Mouse (Mus musculus) neural tube, embryonic 11.5 days (tissue): ENCODE results near the gene Thrap3. TPM values are rescaled to one million over a fixed set of nuclear protein-coding genes. Genes with fewer than 3 reads are reported as not detected.
A peak's percentile ranks its signal among the peaks of the same experiment; 100 is the strongest.
"Not testable (repeated sequence)": the region's sequence is repeated elsewhere in the genome, so short reads cannot be mapped to it uniquely, and the experiment has no call there.

Experiments used
- ATAC-seq: fragments of 200-750 bp; cut with Nextera tagmentation; 2 replicates; pipeline ENCODE4 v1.8.0; 2017; ENCODE audit warnings: moderate number of reproducible peaks, mild to moderate bottlenecking, moderate TSS enrichment, moderate library complexity; ENCODE audit not compliant: insufficient read depth, low FRiP score, low TSS enrichment
- DNase-seq: peaks from one replicate; pipeline ENCODE4 v3.0.0-alpha.2; 2015; ENCODE audit warnings: low spot score
- H3K27ac ChIP-seq: fragments of 300-500 bp; sonication (generic); 2 replicates; pipeline ENCODE4 v1.5.1; 2014; ENCODE audit warnings: low read depth, mild to moderate bottlenecking, low read length
- H3K27me3 ChIP-seq: fragments of 300-500 bp; sonication (generic); 2 replicates; pipeline ENCODE4 v1.6.1; 2014; ENCODE audit warnings: mild to moderate bottlenecking, low read length, mixed read lengths; ENCODE audit not compliant: control insufficient read depth, insufficient read depth
- H3K36me3 ChIP-seq: fragments of 300-500 bp; sonication (generic); 2 replicates; pipeline ENCODE4 v1.6.1; 2014; ENCODE audit warnings: mild to moderate bottlenecking, low read length, moderate library complexity, mixed read lengths; ENCODE audit not compliant: control insufficient read depth, insufficient read depth
- H3K4me1 ChIP-seq: fragments of 300-500 bp; sonication (generic); 2 replicates; pipeline ENCODE4 v1.6.1; 2014; ENCODE audit warnings: low read length, mixed read lengths; ENCODE audit not compliant: control insufficient read depth, insufficient read depth
- H3K4me2 ChIP-seq: fragments of 300-500 bp; sonication (generic); 2 replicates; pipeline ENCODE4 v1.6.1; 2014; ENCODE audit warnings: low read depth, mild to moderate bottlenecking, moderate library complexity
- H3K4me3 ChIP-seq: fragments of 300-500 bp; sonication (generic); 2 replicates; pipeline ENCODE4 v1.5.1; 2014; ENCODE audit warnings: low read depth, low read length
- H3K9ac ChIP-seq: fragments of 300-500 bp; sonication (generic); 2 replicates; pipeline ENCODE4 v1.6.1; 2014; ENCODE audit warnings: mild to moderate bottlenecking, low read length
- H3K9me3 ChIP-seq: fragments of 300-500 bp; sonication (generic); 2 replicates; pipeline ENCODE4 v1.6.1; 2016; ENCODE audit warnings: low read length; ENCODE audit not compliant: control insufficient read depth
- WGBS: fragments of 180-500 bp; shearing (Covaris S2); extraction: QIAGEN DNeasy Blood & Tissue Kit; methylation state at CpG from one replicate; pipeline ENCODE4 v1.1.7; 2014; 5-methylcytosine and 5-hydroxymethylcytosine counted together
- polyA plus RNA-seq: library from polyadenylated mRNA; unstranded; fragments of >200 nt; fragmentation: Nextera tagmentation; extraction: Ambion mirVana; gene quantifications from 2 replicates; pipeline ENCODE4 v1.2.1, GENCODE M21; 2014

The Thrap3 gene
- polyA plus RNA-seq, 1 experiment from 2014 or later, result 197 TPM

- Histone ChIP-seq H3K9me3 (no peaks in the 10 kb centered on the region), H3K9ac (no peak overlapping the region), H3K27me3 (no peaks in the 10 kb centered on the region), H3K36me3 (no peaks in the 10 kb centered on the region), H3K4me3 (no peak overlapping the region), H3K4me1 (0 out of 2 replicates have a peak, but pooled peaks cover 2% of the 10 kb centered on the region), H3K27ac (no peak overlapping the region), H3K4me2 (no peak overlapping the region)
- ATAC-seq, result 0 out of 2 replicates have a peak, but pooled peaks have one; percentile 5
- 56% methylated on average over 12 of the region's 12 CpGs for WGBS
- DNase-seq, result no peak
Measured at GRCm38 (mm10) chr4:126226640-126227039, 24.1 kb upstream of the Thrap3 start.

GRCm38 (mm10) chr4:126222631-126223030 lies 20.1 kb upstream of the Thrap3 start:
- Histone ChIP-seq H3K27ac (no peak overlapping the region), H3K9me3 (no peaks in the 10 kb centered on the region), H3K36me3 (no peaks in the 10 kb centered on the region), H3K4me3 (no peak overlapping the region), H3K27me3 (no peaks in the 10 kb centered on the region), H3K9ac (no peak overlapping the region), H3K4me2 (no peak overlapping the region), H3K4me1 (no peaks in the 10 kb centered on the region)
- no peak for DNase-seq
- 86% methylated on average over 11 of the region's 11 CpGs for WGBS
- ATAC-seq, result no peak

- Histone ChIP-seq H3K9me3 (no peaks in the 10 kb centered on the region), H3K27ac (no peak overlapping the region), H3K9ac (no peak overlapping the region), H3K4me2 (no peak overlapping the region), H3K27me3 (no peaks in the 10 kb centered on the region), H3K4me1 (no peaks in the 10 kb centered on the region), H3K4me3 (no peak overlapping the region), H3K36me3 (no peaks in the 10 kb centered on the region)
- ATAC-seq (no peak), DNase-seq (no peak)
- WGBS, result 92% methylated on average over 10 of the region's 10 CpGs
Measured at GRCm38 (mm10) chr4:126220045-126220444, 17.5 kb upstream of the Thrap3 start.

GRCm38 (mm10) chr4:126219540-126219939 lies 17.0 kb upstream of the Thrap3 start:
- H3K9ac ChIP-seq, ATAC-seq, H3K9me3 ChIP-seq, H3K4me2 ChIP-seq, H3K4me1 ChIP-seq, DNase-seq, H3K27ac ChIP-seq, H3K36me3 ChIP-seq, H3K27me3 ChIP-seq, H3K4me3 ChIP-seq: not testable (repeated sequence)
- WGBS, result 63% methylated on average over 3 of the region's 3 CpGs

GRCm38 (mm10) chr4:126217771-126218170 lies 15.2 kb upstream of the Thrap3 start:
- no peaks in the 10 kb centered on the region for H3K9me3 ChIP-seq
- 87% methylated on average over 6 of the region's 6 CpGs for WGBS
- no peak overlapping the region for H3K9ac ChIP-seq
- no peak overlapping the region for H3K4me2 ChIP-seq
- H3K27ac ChIP-seq, result no peak overlapping the region
- no peaks in the 10 kb centered on the region for H3K27me3 ChIP-seq
- ATAC-seq, result no peak
- H3K4me1 ChIP-seq, result no peaks in the 10 kb centered on the region
- H3K36me3 ChIP-seq, result no peaks in the 10 kb centered on the region
- DNase-seq, result no peak
- no peak overlapping the region for H3K4me3 ChIP-seq

- no peak overlapping the region for H3K9ac ChIP-seq
- ATAC-seq, result no peak
- no peak overlapping the region for H3K4me3 ChIP-seq
- H3K36me3 ChIP-seq, result no peaks in the 10 kb centered on the region
- WGBS, result 74% methylated on average over 6 of the region's 6 CpGs
- H3K27me3 ChIP-seq, result no peaks in the 10 kb centered on the region
- no peaks in the 10 kb centered on the region for H3K9me3 ChIP-seq
- no peak for DNase-seq
- H3K4me1 ChIP-seq, result no peaks in the 10 kb centered on the region
- H3K4me2 ChIP-seq, result no peak overlapping the region
- H3K27ac ChIP-seq, result no peak overlapping the region
Measured at GRCm38 (mm10) chr4:126207081-126207480, 4.5 kb upstream of the Thrap3 start.

- H3K4me2 ChIP-seq, result no peak overlapping the region
- H3K9ac ChIP-seq, result no peak overlapping the region
- no peak overlapping the region for H3K27ac ChIP-seq
- no peak for DNase-seq
- H3K27me3 ChIP-seq, result no peaks in the 10 kb centered on the region
- no peaks in the 10 kb centered on the region for H3K9me3 ChIP-seq
- H3K4me3 ChIP-seq, result no peak overlapping the region
- WGBS, result 93% methylated on average over 1 of the region's 1 CpGs
- no peaks in the 10 kb centered on the region for H3K36me3 ChIP-seq
- peaks cover 7% of the 10 kb centered on the region; the same call in 1 of the 2 replicates for H3K4me1 ChIP-seq
- ATAC-seq, result no peak
Measured at GRCm38 (mm10) chr4:126205386-126205785, 2.8 kb upstream of the Thrap3 start.

GRCm38 (mm10) chr4:126204661-126205230 lies 2.2 kb upstream of the Thrap3 start:
- DNase-seq (no peak), ATAC-seq (no peak)
- peaks cover 10% of the 10 kb centered on the region; the same call in 1 of the 2 replicates for H3K4me1 ChIP-seq
- H3K27me3 ChIP-seq, result no peaks in the 10 kb centered on the region
- no peak overlapping the region for H3K4me2 ChIP-seq
- WGBS, result 87% methylated on average over 12 of the region's 12 CpGs
- no peak overlapping the region for H3K27ac ChIP-seq
- H3K4me3 ChIP-seq, result no peak overlapping the region
- no peak overlapping the region for H3K9ac ChIP-seq
- no peaks in the 10 kb centered on the region for H3K36me3 ChIP-seq
- no peaks in the 10 kb centered on the region for H3K9me3 ChIP-seq

- no peak for DNase-seq
- no peak overlapping the region for H3K4me2 ChIP-seq
- WGBS, result 84% methylated on average over 8 of the region's 8 CpGs
Measured at GRCm38 (mm10) chr4:126204016-126204415, 1.5 kb upstream of the Thrap3 start.

More at GRCm38 (mm10) chr4:126204016-126204415, 1.5 kb upstream of the Thrap3 start:
- Histone ChIP-seq H3K4me3 (no peak overlapping the region), H3K27ac (no peak overlapping the region), H3K36me3 (no peaks in the 10 kb centered on the region), H3K9ac (no peak overlapping the region), H3K27me3 (no peaks in the 10 kb centered on the region), H3K4me1 (peaks cover 10% of the 10 kb centered on the region; the same call in 1 of the 2 replicates), H3K9me3 (no peaks in the 10 kb centered on the region)
- ATAC-seq, result no peak
